Mouse (Mus musculus) G1E (cell line): Measurements from ENCODE around the gene Hoxa3.

Source experiments
- CTCF ChIP-seq: IDR thresholded peaks from 2 replicates; pipeline ENCODE4 v1.5.1; 2012; ENCODE audit warnings: low read depth, low read length, inconsistent platforms, mixed read lengths
- GATA1 ChIP-seq: IDR thresholded peaks from 2 replicates; pipeline ENCODE4 v1.6.1; 2012; ENCODE audit warnings: borderline replicate concordance, low read length, inconsistent platforms, mixed read lengths
- POLR2AphosphoS5 ChIP-seq: IDR thresholded peaks from 2 replicates; pipeline ENCODE4 v1.6.1; 2012; ENCODE audit warnings: low read depth, low read length, inconsistent platforms; ENCODE audit not compliant: insufficient replicate concordance
- TAL1 ChIP-seq: conservative IDR thresholded peaks from 2 replicates; pipeline ENCODE4 v1.6.1; 2012; ENCODE audit warnings: low read depth, low read length, inconsistent platforms, mixed read lengths

DNA sequence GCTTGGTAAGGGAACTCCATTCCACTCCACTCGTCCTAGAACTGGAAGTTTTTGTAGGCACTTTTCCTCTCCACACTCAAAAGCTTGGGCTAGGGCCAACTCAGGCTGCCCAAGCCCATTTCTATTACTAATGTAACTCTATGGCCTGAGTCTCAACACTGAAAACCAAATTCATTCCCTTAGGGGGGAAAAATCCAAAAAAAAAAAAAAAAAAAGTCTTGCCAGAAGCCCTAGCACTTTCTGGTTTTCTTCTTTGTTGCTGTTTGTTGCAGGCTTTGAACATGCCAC is 51.1 kb downstream of the Hoxa3 start:
- TF ChIP-seq CTCF: no peak
- no peak for TF ChIP-seq GATA1
- no peak for TF ChIP-seq TAL1
- no peak for TF ChIP-seq POLR2AphosphoS5
